Mouse (Mus musculus): ENCODE measurements around the gene Gm11939. TPM values are rescaled to one million over a fixed set of nuclear protein-coding genes. Genes with fewer than 3 reads are reported as not detected.

The Gm11939 gene
- polyA plus RNA-seq, 1 experiment from 2014 or later, result not detected

DNA sequence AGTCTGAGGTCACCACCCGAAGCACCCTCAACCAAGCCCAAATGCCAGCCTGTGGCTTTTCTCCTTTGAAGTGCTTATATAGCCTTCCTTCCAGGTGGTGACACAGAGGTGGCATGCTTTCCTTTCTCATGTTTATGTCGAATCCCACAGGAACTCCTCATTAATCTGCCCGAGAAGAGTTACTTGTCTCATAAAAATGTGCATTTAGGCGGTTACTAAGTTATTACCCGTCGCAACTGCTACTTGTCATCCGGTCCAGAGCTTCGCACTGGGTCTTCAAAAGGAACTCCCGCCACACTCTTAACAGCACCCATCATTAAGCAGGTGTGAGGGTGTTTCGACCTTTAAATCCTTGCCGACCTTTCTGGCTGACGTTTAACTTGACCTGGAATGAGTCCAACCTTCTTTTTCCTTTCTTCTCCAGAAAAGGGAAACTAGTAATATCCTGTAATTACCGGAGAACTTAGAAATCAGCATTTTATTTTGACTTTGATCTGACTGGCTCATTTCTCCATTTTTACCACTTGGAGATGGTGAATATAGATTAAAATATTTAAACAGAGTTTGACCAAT lies 37.9 kb downstream of the Gm11939 start, which contains the start of gene Krt39:
Gene Krt39 (minus strand): TSS at position 51 of the 573 bp plus-strand sequence.
- no peak for TF ChIP-seq CTCF (IDR thresholded peaks at IDR 0.05; ENCODE audit: low read depth)

DNA sequence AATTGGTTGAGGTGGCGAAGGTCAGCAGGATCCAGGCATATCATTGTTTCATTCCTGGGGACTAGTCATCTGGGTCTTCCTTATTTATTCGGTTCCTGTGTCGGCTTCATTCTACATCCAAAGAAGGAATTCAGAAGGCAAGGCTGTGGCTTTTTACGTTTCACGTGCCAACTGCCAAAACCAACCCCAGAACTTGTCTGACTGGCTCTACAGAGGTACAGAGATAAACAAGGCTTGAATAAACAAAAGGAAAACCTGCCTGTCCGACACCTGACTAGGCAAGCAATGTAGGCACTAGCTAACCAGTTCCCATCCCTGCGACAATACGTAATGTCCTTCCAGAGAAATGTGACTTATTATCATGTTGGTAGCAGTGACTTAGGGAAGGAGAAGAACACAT lies 45.2 kb downstream of the Gm11939 start:
- WGBS, result 54% methylated on average over 8 of the region's 8 CpGs
- no peak overlapping the region for H3K9ac ChIP-seq (ENCODE audit: low read depth, low read length)
- H3K4me3 ChIP-seq (ENCODE audit: low read depth, low read length), result no peak overlapping the region
- H3K4me2 ChIP-seq (replicated peaks; ENCODE audit: low read depth), result no peak overlapping the region
- no peaks in the 10 kb centered on the region for H3K4me1 ChIP-seq (replicated peaks; ENCODE audit: control insufficient read depth, insufficient read depth, low read length)
- H3K9me3 ChIP-seq (ENCODE audit: control insufficient read depth), result no peaks in the 10 kb centered on the region
- H3K27ac ChIP-seq (ENCODE audit: low read depth, low read length), result no peak overlapping the region
- ATAC-seq, result no peak
- no peak for TF ChIP-seq CTCF (IDR thresholded peaks at IDR 0.05; ENCODE audit: low read depth)
- H3K36me3 ChIP-seq (ENCODE audit: control insufficient read depth, insufficient read depth), result no peaks in the 10 kb centered on the region
- no peaks in the 10 kb centered on the region for H3K27me3 ChIP-seq (replicated peaks; ENCODE audit: control insufficient read depth, insufficient read depth, low read length)

More for the DNA sequence above, 37.9 kb downstream of the Gm11939 start, which contains the start of gene Krt39:
- no peaks in the 10 kb centered on the region for H3K27me3 ChIP-seq (replicated peaks; ENCODE audit: control insufficient read depth, insufficient read depth, low read length)
- H3K4me1 ChIP-seq (replicated peaks; ENCODE audit: control insufficient read depth, insufficient read depth, low read length), result no peaks in the 10 kb centered on the region
- WGBS, result 56% methylated on average over 13 of the region's 13 CpGs
- H3K4me2 ChIP-seq (replicated peaks; ENCODE audit: low read depth), result no peak within 1 kb of the TSS
- H3K36me3 ChIP-seq (ENCODE audit: control insufficient read depth, insufficient read depth), result no peaks in the 10 kb centered on the region
- no peaks in the 10 kb centered on the region for H3K9me3 ChIP-seq (ENCODE audit: control insufficient read depth)
- H3K27ac ChIP-seq (ENCODE audit: low read depth, low read length), result no peak within 1 kb of the TSS
- H3K9ac ChIP-seq (ENCODE audit: low read depth, low read length), result no peak within 1 kb of the TSS
- H3K4me3 ChIP-seq (ENCODE audit: low read depth, low read length), result no peak within 1 kb of the TSS
- ATAC-seq, result no peak

Other genes with a start within 250 kb of the Gm11939 start
- 0.26 and 0.52 TPM in 2 replicates for gene Krt25, start 236.5 kb downstream of the Gm11939 start, polyA plus RNA-seq (2015; fragmentation: Nextera tagmentation; extraction: Ambion mirVana)
- gene Krt26, start 221.5 kb downstream of the Gm11939 start, polyA plus RNA-seq (2015; fragmentation: Nextera tagmentation; extraction: Ambion mirVana), result not detected in 2 replicates
- gene Krt27, start 208.4 kb downstream of the Gm11939 start, polyA plus RNA-seq (2015; fragmentation: Nextera tagmentation; extraction: Ambion mirVana), result not detected in 2 replicates
- not detected in 2 replicates for gene Krt28, start 184.6 kb downstream of the Gm11939 start, polyA plus RNA-seq (2015; fragmentation: Nextera tagmentation; extraction: Ambion mirVana)
- 13.6 and 14.5 TPM in 2 replicates for gene Krt10, start 170.1 kb downstream of the Gm11939 start, polyA plus RNA-seq (2015; fragmentation: Nextera tagmentation; extraction: Ambion mirVana)
- 0.07 and 0.10 TPM in 2 replicates for gene Krt12, start 137.2 kb downstream of the Gm11939 start, polyA plus RNA-seq (2015; fragmentation: Nextera tagmentation; extraction: Ambion mirVana)
- 166 and 189 TPM in 2 replicates for gene Krt20, start 121.3 kb downstream of the Gm11939 start, polyA plus RNA-seq (2015; fragmentation: Nextera tagmentation; extraction: Ambion mirVana)
- 8.0 and 9.9 TPM in 2 replicates for gene Krt23, start 66.3 kb downstream of the Gm11939 start, polyA plus RNA-seq (2015; fragmentation: Nextera tagmentation; extraction: Ambion mirVana)
- not detected in 2 replicates for gene Krt39, start 38.1 kb downstream of the Gm11939 start, polyA plus RNA-seq (2015; fragmentation: Nextera tagmentation; extraction: Ambion mirVana)
- gene Krt40, start 16.3 kb downstream of the Gm11939 start, polyA plus RNA-seq (2015; fragmentation: Nextera tagmentation; extraction: Ambion mirVana), result not detected in 2 replicates
- gene Krtap3-3, start 8.6 kb downstream of the Gm11939 start, polyA plus RNA-seq (2015; fragmentation: Nextera tagmentation; extraction: Ambion mirVana), result not detected in 2 replicates
- not detected in 2 replicates for gene Krtap3-2, start 2.6 kb downstream of the Gm11939 start, polyA plus RNA-seq (2015; fragmentation: Nextera tagmentation; extraction: Ambion mirVana)
- gene Krtap3-1, start 7.2 kb upstream of the Gm11939 start, polyA plus RNA-seq (2015; fragmentation: Nextera tagmentation; extraction: Ambion mirVana), result 3.4 and 4.2 TPM in 2 replicates
- not detected in 2 replicates for gene Krtap1-5, start 21.6 kb upstream of the Gm11939 start, polyA plus RNA-seq (2015; fragmentation: Nextera tagmentation; extraction: Ambion mirVana)
- gene Krtap1-4, start 24.2 kb upstream of the Gm11939 start, polyA plus RNA-seq (2015; fragmentation: Nextera tagmentation; extraction: Ambion mirVana), result not detected in 2 replicates
- not detected in 2 replicates for gene Krtap1-3, start 31.9 kb upstream of the Gm11939 start, polyA plus RNA-seq (2015; fragmentation: Nextera tagmentation; extraction: Ambion mirVana)
- gene Krtap9-3, start 38.6 kb upstream of the Gm11939 start, polyA plus RNA-seq (2015; fragmentation: Nextera tagmentation; extraction: Ambion mirVana), result not detected in 2 replicates
- not detected in 2 replicates for gene Gm11938, start 43.8 kb upstream of the Gm11939 start, polyA plus RNA-seq (2015; fragmentation: Nextera tagmentation; extraction: Ambion mirVana)
- gene Gm11937, start 50.7 kb upstream of the Gm11939 start, polyA plus RNA-seq (2015; fragmentation: Nextera tagmentation; extraction: Ambion mirVana), result not detected in 2 replicates
- not detected in 2 replicates for gene Krtap2-4, start 55.4 kb upstream of the Gm11939 start, polyA plus RNA-seq (2015; fragmentation: Nextera tagmentation; extraction: Ambion mirVana)
- gene Gm11562, start 61.0 kb upstream of the Gm11939 start, polyA plus RNA-seq (2015; fragmentation: Nextera tagmentation; extraction: Ambion mirVana), result not detected in 2 replicates
- gene Krtap4-1, start 68.8 kb upstream of the Gm11939 start, polyA plus RNA-seq (2015; fragmentation: Nextera tagmentation; extraction: Ambion mirVana), result not detected in 2 replicates
- gene Krtap4-2, start 75.6 kb upstream of the Gm11939 start, polyA plus RNA-seq (2015; fragmentation: Nextera tagmentation; extraction: Ambion mirVana), result not detected in 2 replicates
- not detected in 2 replicates for gene Krtap4-7, start 84.6 kb upstream of the Gm11939 start, polyA plus RNA-seq (2015; fragmentation: Nextera tagmentation; extraction: Ambion mirVana)
- gene Gm11555, start 90.8 kb upstream of the Gm11939 start, polyA plus RNA-seq (2015; fragmentation: Nextera tagmentation; extraction: Ambion mirVana), result not detected in 2 replicates
- gene Gm11563, start 99.5 kb upstream of the Gm11939 start, polyA plus RNA-seq (2015; fragmentation: Nextera tagmentation; extraction: Ambion mirVana), result not detected in 2 replicates
- gene Krtap4-6, start 106.5 kb upstream of the Gm11939 start, polyA plus RNA-seq (2015; fragmentation: Nextera tagmentation; extraction: Ambion mirVana), result not detected in 2 replicates
- gene Gm14190, start 131.3 kb upstream of the Gm11939 start, polyA plus RNA-seq (2015; fragmentation: Nextera tagmentation; extraction: Ambion mirVana), result not detected in 2 replicates
- gene Gm14180, start 174.8 kb upstream of the Gm11939 start, polyA plus RNA-seq (2015; fragmentation: Nextera tagmentation; extraction: Ambion mirVana), result not detected in 2 replicates
- not detected in 2 replicates for gene Gm11595, start 213.4 kb upstream of the Gm11939 start, polyA plus RNA-seq (2015; fragmentation: Nextera tagmentation; extraction: Ambion mirVana)
- gene Krtap4-8, start 221.2 kb upstream of the Gm11939 start, polyA plus RNA-seq (2015; fragmentation: Nextera tagmentation; extraction: Ambion mirVana), result not detected in 2 replicates
- gene Krtap4-9, start 225.7 kb upstream of the Gm11939 start, polyA plus RNA-seq (2015; fragmentation: Nextera tagmentation; extraction: Ambion mirVana), result not detected in 2 replicates
- gene Gm11596, start 234.0 kb upstream of the Gm11939 start, polyA plus RNA-seq (2015; fragmentation: Nextera tagmentation; extraction: Ambion mirVana), result not detected in 2 replicates
- not detected in 2 replicates for gene Gm11569, start 239.5 kb upstream of the Gm11939 start, polyA plus RNA-seq (2015; fragmentation: Nextera tagmentation; extraction: Ambion mirVana)
- gene Gm11554, start 245.0 kb upstream of the Gm11939 start, polyA plus RNA-seq (2015; fragmentation: Nextera tagmentation; extraction: Ambion mirVana), result not detected in 2 replicates

All from intestine, postnatal 0 days (tissue).